Mouse (Mus musculus) urinary bladder, adult 18-20 months (tissue): ENCODE measurements around the gene Fam3b.

ENCODE experiments used
- DNase-seq, 2 experiments: peaks; one replicate each; pipeline ENCODE4 v3.0.0; 2022; ENCODE audit warnings: low spot score in 2 of 2, mixed read lengths in 2 of 2

The Fam3b gene

DNA sequence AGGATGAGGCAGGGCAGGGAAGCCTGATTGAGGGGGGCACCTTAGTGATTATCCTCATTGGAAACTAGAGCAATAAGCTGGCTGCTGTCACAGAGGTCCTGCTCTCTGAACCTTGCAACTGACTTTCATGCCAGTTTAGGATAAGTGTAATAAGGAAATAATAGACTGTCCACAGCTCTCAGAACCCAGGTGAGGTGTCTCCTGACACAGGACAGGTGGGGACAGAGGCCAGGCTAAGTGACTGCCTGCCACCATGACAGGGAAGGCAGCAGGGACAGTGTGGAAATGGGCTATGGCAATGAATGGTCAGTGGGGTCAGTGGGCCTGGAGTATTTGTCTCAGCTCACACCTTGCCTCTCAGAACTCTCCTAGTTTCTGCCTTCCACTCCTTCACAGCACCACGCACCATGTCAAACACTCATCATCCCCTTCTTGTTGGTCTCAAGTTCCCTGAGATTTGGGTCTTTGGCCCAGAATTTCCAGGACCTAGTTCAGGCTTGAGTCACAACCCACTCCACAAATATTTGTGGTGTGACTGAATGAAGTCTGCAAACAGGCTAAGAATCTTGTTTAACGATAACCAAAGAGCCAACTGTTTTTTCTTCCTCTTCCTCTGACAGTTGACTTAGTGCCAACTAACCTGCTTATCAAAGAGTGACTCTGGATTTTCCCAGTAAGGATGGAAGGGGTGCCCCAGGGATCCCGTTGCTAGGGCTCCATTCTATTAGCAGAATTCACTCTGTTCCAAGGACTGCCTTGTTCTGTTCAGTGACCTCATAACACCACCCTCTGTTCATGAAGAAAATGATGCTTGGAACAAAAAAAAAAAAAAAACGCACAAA is at the start of gene Fam3b:
Fam3b (minus strand) TSS at position 718 of the 842 bp plus-strand sequence.
- DNase-seq: no peak

DNA sequence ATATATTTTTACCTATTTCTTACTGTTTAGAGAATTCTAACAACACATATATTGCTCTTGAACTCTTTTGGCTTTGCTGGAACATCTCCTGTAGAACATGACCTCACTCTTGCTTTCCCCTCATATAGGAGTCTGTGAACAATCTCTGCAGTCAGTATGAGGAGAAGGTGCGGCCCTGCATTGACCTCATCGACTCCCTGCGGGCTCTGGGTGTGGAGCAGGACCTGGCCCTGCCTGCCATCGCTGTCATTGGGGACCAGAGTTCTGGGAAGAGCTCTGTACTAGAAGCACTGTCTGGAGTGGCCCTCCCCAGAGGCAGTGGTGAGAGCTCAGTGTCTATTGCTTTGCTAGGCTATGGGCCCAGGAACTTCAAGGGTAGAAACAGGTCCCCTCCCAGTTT is 29.7 kb upstream of the Fam3b start:
- DNase-seq: no peak

GRCm38 (mm10) chr16:97536859-97537258 is 22.2 kb upstream of the Fam3b start:
- no peak for DNase-seq

GRCm38 (mm10) chr16:97535808-97536413 is 21.3 kb upstream of the Fam3b start:
- peak in 1 of 2 experiments; percentile 35 for DNase-seq

- DNase-seq: peak; percentile 24 to 25
Measured at GRCm38 (mm10) chr16:97534876-97535461, 20.4 kb upstream of the Fam3b start.

DNA sequence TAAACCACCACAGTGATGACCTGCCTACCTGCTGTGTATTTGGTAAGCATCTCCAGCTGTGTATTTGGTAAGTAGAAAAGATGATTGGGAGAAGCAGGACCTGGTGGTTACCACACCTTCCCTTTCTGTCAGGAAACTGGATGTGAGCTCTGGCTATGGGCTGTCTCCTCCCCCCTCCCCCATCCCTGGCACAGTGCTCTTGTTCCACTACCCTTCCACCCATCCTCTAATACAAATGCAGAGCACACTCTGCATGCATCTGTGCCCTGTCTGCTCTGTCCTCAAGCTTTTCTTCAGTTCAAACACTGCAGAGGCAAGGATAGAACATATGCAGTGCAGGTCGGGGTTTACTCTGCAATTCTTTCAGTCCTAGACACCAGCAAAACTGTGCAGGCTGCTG is 19.8 kb upstream of the Fam3b start:
- DNase-seq: no peak

GRCm38 (mm10) chr16:97533751-97534150 is 19.1 kb upstream of the Fam3b start:
- no peak for DNase-seq

DNA sequence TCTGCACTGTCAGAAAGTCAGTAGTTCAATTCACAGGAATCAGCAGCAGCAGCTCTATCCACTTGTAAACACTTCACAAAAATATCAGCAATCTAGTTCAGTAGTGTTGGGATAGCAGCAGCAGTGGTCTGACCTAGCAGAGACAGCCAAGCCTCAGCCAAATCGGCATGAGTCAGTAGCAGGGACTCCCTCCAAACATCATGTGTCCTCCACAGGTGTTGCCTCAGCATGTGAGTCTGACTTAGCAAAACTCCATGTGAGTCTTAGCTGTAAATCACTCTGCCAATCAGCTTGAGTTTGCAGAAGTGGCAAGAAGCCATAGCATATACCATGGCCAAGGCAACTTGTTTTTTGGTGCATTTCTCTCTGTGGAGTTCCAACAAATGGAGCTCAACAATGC is 18.5 kb upstream of the Fam3b start:
- DNase-seq: no peak

DNA sequence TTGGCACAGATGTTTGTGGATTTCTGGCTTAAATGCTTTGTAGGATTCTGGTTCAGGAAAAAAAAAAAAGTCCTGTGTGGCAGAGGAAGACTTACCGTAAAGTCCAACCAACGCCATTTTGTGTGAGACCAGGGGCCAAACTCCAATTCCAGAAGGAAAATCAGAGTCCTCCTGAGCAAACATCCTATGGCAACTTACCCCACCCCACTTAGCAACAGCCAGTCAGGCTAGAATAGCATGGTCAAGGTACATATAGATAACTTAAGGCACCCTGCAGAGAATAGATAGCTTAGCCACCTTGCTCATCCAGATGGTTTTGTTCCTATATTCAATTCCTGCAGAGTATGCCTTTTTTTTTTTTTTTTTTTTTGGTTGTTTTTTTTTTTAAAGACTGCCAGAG is 14.6 kb upstream of the Fam3b start:
- no peak for DNase-seq

DNA sequence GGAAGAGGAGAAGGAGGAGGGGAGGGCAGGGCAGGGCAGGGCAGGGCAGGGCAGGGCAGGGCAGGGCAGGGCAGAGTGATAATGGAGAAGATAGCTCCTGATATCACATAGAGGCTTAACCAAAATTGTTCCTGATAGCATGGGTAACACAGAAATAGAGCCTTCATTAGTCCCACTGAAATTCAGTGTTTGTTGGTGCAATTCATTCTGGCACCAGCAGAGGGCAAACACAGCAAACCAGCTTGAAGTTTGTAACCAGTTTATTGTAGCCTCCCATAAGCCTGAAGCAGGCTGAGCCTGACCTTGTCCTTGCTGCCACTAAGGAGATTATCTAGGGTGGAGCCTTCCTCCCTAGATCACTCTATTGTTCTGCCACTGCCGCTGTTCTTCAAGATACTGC is 8.4 kb upstream of the Fam3b start:
- no peak for DNase-seq

- no peak for DNase-seq
Measured at GRCm38 (mm10) chr16:97521983-97522382, 7.4 kb upstream of the Fam3b start.

GRCm38 (mm10) chr16:97516341-97516740 is 1.7 kb upstream of the Fam3b start:
- no peak for DNase-seq

- DNase-seq: no peak
Measured at GRCm38 (mm10) chr16:97512347-97512751, 2.3 kb downstream of the Fam3b start.

DNA sequence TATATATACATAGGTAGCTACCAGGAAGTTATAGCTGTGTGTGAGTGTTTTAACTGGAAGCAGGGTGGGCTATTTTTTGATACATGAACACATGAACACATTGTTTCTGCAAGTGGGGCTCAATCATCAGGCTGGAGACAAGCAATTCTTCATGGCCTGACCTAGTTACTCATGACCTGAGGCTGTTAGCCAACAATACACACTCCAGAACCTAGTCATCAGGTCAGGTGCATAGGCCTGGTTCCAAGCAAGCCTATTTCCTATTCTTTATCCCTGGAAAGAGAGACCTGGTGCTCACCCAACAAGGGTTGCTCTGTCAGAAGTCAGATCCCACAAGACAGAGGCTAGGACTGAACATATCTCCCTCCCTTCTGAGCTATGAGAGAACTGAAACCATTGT is 3.1 kb downstream of the Fam3b start:
- no peak for DNase-seq

DNA sequence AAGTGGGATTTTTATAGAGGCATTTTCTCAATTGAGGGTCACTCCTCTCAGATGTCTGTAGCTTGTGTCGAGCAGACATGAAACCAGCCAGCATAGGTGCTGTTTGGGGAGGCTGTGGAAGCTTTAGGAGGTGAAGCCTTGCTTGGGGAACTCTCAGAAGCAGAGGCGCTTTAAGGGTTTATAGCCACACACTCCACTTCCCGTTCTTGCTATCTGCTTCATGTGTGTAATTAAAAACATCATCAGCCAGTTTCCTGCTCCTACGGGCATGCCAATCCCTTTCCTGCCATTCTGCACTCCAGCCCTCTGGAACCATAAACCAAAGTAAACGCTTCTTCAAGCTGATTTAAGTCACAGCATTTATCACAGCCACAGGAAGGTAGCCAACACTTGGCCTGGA is 3.8 kb downstream of the Fam3b start:
- DNase-seq: no peak

- no peak for DNase-seq
Measured at GRCm38 (mm10) chr16:97507783-97508182, 6.8 kb downstream of the Fam3b start.

DNA sequence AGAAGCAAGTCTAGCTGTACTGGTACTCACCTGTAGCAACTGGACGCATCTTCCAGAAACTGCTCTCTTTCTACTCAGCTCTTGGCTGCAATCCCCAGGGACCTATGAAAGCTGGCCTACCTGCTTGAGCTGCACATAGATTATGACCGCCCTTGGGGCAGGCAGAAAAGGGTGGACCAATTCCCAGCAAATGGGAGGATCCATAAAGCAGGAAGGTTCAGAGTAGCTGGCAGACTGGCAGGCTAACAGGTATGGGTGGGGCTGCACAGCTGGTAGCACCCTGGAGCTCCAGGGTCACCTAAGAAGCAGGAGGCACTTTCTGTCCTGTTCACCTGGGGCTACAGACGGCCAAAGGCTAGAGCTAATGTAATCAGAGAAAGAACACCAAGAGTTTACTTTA is 9.8 kb downstream of the Fam3b start:
- DNase-seq: no peak

DNA sequence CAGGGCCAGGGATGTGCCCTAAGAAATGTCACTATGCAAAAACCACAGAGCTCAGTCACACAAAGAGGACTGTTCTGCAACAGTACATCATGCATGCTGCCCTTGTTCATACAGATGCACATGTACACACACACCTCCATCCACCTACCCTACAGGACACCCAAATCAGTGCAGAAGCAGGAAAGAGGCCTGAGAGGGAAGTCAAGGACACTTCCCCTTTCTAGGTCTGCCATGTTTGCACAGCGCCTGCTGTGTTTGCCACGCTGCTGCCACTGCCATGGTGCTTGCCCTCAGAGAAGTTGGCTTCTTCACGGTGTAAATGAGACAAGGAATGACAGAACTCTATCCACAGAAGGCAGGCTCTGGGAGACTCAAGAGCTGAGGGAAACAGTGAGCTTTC is 10.8 kb downstream of the Fam3b start:
- DNase-seq: no peak

DNA sequence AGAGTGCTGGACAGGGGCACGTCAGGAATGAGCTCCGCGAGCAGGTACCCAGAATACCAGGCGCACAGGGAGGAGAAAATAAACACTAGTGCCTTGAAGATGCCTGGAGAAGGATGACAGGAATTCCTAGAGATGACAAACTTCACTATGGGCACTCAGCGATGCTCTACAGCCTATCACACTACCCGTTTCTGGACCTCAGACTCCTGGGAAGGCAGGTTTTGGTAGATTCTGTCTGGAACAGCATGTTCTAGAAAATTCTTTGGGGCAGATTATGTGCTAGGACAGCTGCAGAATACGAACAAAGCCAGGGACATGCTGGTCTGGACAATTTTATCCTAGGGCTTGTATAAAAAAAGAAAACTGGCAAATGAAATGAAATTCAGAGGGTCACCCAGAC is 13.7 kb downstream of the Fam3b start:
- no peak for DNase-seq

- no peak for DNase-seq
Measured at GRCm38 (mm10) chr16:97499450-97499849, 15.2 kb downstream of the Fam3b start.

DNA sequence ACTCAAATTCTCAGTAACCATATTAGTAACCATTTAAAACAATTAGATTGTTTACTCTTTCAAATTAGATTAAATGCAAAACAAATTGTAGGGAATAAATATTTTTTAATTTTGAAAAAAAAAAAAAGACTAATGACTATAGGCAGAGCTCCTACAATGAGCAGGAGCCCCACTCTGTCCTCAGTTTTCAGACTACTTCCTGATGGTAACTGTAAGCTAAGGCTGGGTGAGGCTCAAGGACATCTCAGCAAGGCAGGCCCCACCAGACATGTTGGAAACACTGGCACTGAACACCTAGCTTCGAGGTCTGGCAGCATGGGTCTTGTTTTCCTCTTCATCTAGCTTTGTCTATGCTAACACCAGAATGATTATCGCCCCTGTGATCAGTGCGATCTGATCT is 16.5 kb downstream of the Fam3b start:
- DNase-seq: no peak

GRCm38 (mm10) chr16:97497682-97498081 is 16.9 kb downstream of the Fam3b start:
- DNase-seq: no peak

DNA sequence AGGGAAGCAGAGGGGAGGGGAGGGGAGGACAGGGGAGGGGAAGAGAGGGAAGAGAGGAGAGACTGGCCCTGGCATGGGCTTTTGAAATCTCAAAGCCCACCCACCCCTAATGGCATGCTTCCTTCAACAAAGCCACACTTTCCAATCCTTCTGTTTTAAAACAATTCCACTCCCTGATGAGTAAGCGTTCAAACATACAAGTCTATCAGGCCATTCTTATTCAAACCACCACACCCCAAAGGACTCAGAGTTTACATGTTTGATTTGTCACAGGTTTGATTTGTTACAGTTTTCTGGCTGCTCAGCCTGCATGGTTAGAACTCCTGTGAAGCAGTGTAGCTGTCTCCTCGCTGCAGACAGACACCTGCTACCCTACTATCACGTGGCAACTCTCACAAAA is 18.6 kb downstream of the Fam3b start:
- DNase-seq: no peak
